Mouse (Mus musculus): ENCODE results near the gene Gcnt2. TPM values are rescaled to one million over a fixed set of nuclear protein-coding genes. Genes with fewer than 3 reads are reported as not detected.

Gene Gcnt2
- polyA plus RNA-seq, 1 experiment from 2014 or later, result 9.4 TPM

GRCm38 (mm10) chr13:40907274-40907673 is 47.7 kb downstream of the Gcnt2 start:
- no peaks in the 10 kb centered on the region for H3K27me3 ChIP-seq (ENCODE audit: control insufficient read depth, insufficient read depth, low read length)
- no peak for ATAC-seq (ENCODE audit: insufficient read depth, low FRiP score)
- H3K9ac ChIP-seq (ENCODE audit: low read length), result no peak overlapping the region
- H3K4me3 ChIP-seq (replicated peaks; ENCODE audit: low read length), result no peak overlapping the region
- no peak overlapping the region for H3K4me2 ChIP-seq (ENCODE audit: low read depth, low read length)
- H3K36me3 ChIP-seq (ENCODE audit: control insufficient read depth, insufficient read depth, low read length), result no peaks in the 10 kb centered on the region
- 0 out of 2 replicates have a peak, but pooled peaks cover 1% of the 10 kb centered on the region for H3K4me1 ChIP-seq (ENCODE audit: control insufficient read depth, insufficient read depth, low read length)
- peak overlapping the region; percentile 14 for H3K27ac ChIP-seq (ENCODE audit: low read length)
- no peaks in the 10 kb centered on the region for H3K9me3 ChIP-seq (replicated peaks; ENCODE audit: control insufficient read depth, low read length)
- WGBS, result 61% methylated on average over 7 of the region's 7 CpGs

- Histone ChIP-seq H3K27ac (ENCODE audit: low read length) (peak overlapping the region; percentile 14), H3K9ac (ENCODE audit: low read length) (no peak overlapping the region), H3K4me3 (replicated peaks; ENCODE audit: low read length) (no peak overlapping the region), H3K9me3 (replicated peaks; ENCODE audit: control insufficient read depth, low read length) (no peaks in the 10 kb centered on the region), H3K4me2 (ENCODE audit: low read depth, low read length) (no peak overlapping the region), H3K4me1 (ENCODE audit: control insufficient read depth, insufficient read depth, low read length) (no peaks in the 10 kb centered on the region), H3K27me3 (ENCODE audit: control insufficient read depth, insufficient read depth, low read length) (no peaks in the 10 kb centered on the region), H3K36me3 (ENCODE audit: control insufficient read depth, insufficient read depth, low read length) (no peaks in the 10 kb centered on the region)
- no peak for ATAC-seq (ENCODE audit: insufficient read depth, low FRiP score)
- 70% methylated on average over 6 of the region's 6 CpGs for WGBS
These were observed 48.5 kb downstream of the Gcnt2 start for GRCm38 (mm10) chr13:40908044-40908443.

GRCm38 (mm10) chr13:40909060-40909459 is 49.5 kb downstream of the Gcnt2 start:
- Histone ChIP-seq H3K27me3 (ENCODE audit: control insufficient read depth, insufficient read depth, low read length) (no peaks in the 10 kb centered on the region), H3K9ac (ENCODE audit: low read length) (no peak overlapping the region), H3K36me3 (ENCODE audit: control insufficient read depth, insufficient read depth, low read length) (no peaks in the 10 kb centered on the region), H3K27ac (ENCODE audit: low read length) (no peak overlapping the region), H3K4me1 (ENCODE audit: control insufficient read depth, insufficient read depth, low read length) (peaks cover 3% of the 10 kb centered on the region), H3K9me3 (replicated peaks; ENCODE audit: control insufficient read depth, low read length) (no peaks in the 10 kb centered on the region), H3K4me2 (ENCODE audit: low read depth, low read length) (no peak overlapping the region), H3K4me3 (replicated peaks; ENCODE audit: low read length) (no peak overlapping the region)
- no peak for ATAC-seq (ENCODE audit: insufficient read depth, low FRiP score)
- 74% methylated on average over 8 of the region's 8 CpGs for WGBS

GRCm38 (mm10) chr13:40910047-40910446 is 50.5 kb downstream of the Gcnt2 start:
- WGBS, result 96% methylated on average over 6 of the region's 6 CpGs
- Histone ChIP-seq H3K4me2 (ENCODE audit: low read depth, low read length) (no peak overlapping the region), H3K27me3 (ENCODE audit: control insufficient read depth, insufficient read depth, low read length) (no peaks in the 10 kb centered on the region), H3K4me1 (ENCODE audit: control insufficient read depth, insufficient read depth, low read length) (peaks cover 7% of the 10 kb centered on the region), H3K36me3 (ENCODE audit: control insufficient read depth, insufficient read depth, low read length) (no peaks in the 10 kb centered on the region), H3K9me3 (replicated peaks; ENCODE audit: control insufficient read depth, low read length) (no peaks in the 10 kb centered on the region), H3K27ac (ENCODE audit: low read length) (no peak overlapping the region), H3K9ac (ENCODE audit: low read length) (no peak overlapping the region), H3K4me3 (replicated peaks; ENCODE audit: low read length) (no peak overlapping the region)
- no peak for ATAC-seq (ENCODE audit: insufficient read depth, low FRiP score)

- Histone ChIP-seq H3K4me3 (replicated peaks; ENCODE audit: low read length) (no peak overlapping the region), H3K9me3 (replicated peaks; ENCODE audit: control insufficient read depth, low read length) (no peaks in the 10 kb centered on the region), H3K4me1 (ENCODE audit: control insufficient read depth, insufficient read depth, low read length) (peaks cover 14% of the 10 kb centered on the region), H3K36me3 (ENCODE audit: control insufficient read depth, insufficient read depth, low read length) (no peaks in the 10 kb centered on the region), H3K27ac (ENCODE audit: low read length) (no peak overlapping the region), H3K4me2 (ENCODE audit: low read depth, low read length) (no peak overlapping the region), H3K9ac (ENCODE audit: low read length) (no peak overlapping the region), H3K27me3 (ENCODE audit: control insufficient read depth, insufficient read depth, low read length) (no peaks in the 10 kb centered on the region)
- no peak for ATAC-seq (ENCODE audit: insufficient read depth, low FRiP score)
- 90% methylated on average over 6 of the region's 6 CpGs for WGBS
These were observed 52.4 kb downstream of the Gcnt2 start for GRCm38 (mm10) chr13:40911951-40912350.

- no peak for ATAC-seq (ENCODE audit: insufficient read depth, low FRiP score)
- 82% methylated on average over 14 of the region's 14 CpGs for WGBS
- peaks cover 19% of the 10 kb centered on the region for H3K4me1 ChIP-seq (ENCODE audit: control insufficient read depth, insufficient read depth, low read length)
- no peak overlapping the region for H3K27ac ChIP-seq (ENCODE audit: low read length)
- H3K4me3 ChIP-seq (replicated peaks; ENCODE audit: low read length), result no peak overlapping the region
- H3K36me3 ChIP-seq (ENCODE audit: control insufficient read depth, insufficient read depth, low read length), result no peaks in the 10 kb centered on the region
- H3K4me2 ChIP-seq (ENCODE audit: low read depth, low read length), result no peak overlapping the region
- no peaks in the 10 kb centered on the region for H3K27me3 ChIP-seq (ENCODE audit: control insufficient read depth, insufficient read depth, low read length)
- H3K9me3 ChIP-seq (replicated peaks; ENCODE audit: control insufficient read depth, low read length), result no peaks in the 10 kb centered on the region
- H3K9ac ChIP-seq (ENCODE audit: low read length), result no peak overlapping the region
These were observed 54.0 kb downstream of the Gcnt2 start for GRCm38 (mm10) chr13:40913395-40914018.

GRCm38 (mm10) chr13:40914053-40914585 is 54.6 kb downstream of the Gcnt2 start:
- H3K36me3 ChIP-seq (ENCODE audit: control insufficient read depth, insufficient read depth, low read length), result no peaks in the 10 kb centered on the region
- no peak overlapping the region for H3K4me3 ChIP-seq (replicated peaks; ENCODE audit: low read length)
- no peak overlapping the region for H3K27ac ChIP-seq (ENCODE audit: low read length)
- WGBS, result 49% methylated on average over 4 of the region's 4 CpGs
- no peak overlapping the region for H3K4me2 ChIP-seq (ENCODE audit: low read depth, low read length)
- H3K4me1 ChIP-seq (ENCODE audit: control insufficient read depth, insufficient read depth, low read length), result peaks cover 19% of the 10 kb centered on the region
- no peaks in the 10 kb centered on the region for H3K27me3 ChIP-seq (ENCODE audit: control insufficient read depth, insufficient read depth, low read length)
- no peaks in the 10 kb centered on the region for H3K9me3 ChIP-seq (replicated peaks; ENCODE audit: control insufficient read depth, low read length)
- ATAC-seq (ENCODE audit: insufficient read depth, low FRiP score), result no peak
- H3K9ac ChIP-seq (ENCODE audit: low read length), result no peak overlapping the region

- Histone ChIP-seq H3K36me3 (ENCODE audit: control insufficient read depth, insufficient read depth, low read length) (no peaks in the 10 kb centered on the region), H3K4me1 (ENCODE audit: control insufficient read depth, insufficient read depth, low read length) (peaks cover 19% of the 10 kb centered on the region), H3K9me3 (replicated peaks; ENCODE audit: control insufficient read depth, low read length) (no peaks in the 10 kb centered on the region), H3K4me3 (replicated peaks; ENCODE audit: low read length) (peak overlapping the region; percentile 58), H3K9ac (ENCODE audit: low read length) (peak overlapping the region; percentile 28; the same call in 1 of the 2 replicates), H3K4me2 (ENCODE audit: low read depth, low read length) (peak overlapping the region; percentile 97), H3K27me3 (ENCODE audit: control insufficient read depth, insufficient read depth, low read length) (no peaks in the 10 kb centered on the region), H3K27ac (ENCODE audit: low read length) (peak overlapping the region; percentile 20; the same call in 1 of the 2 replicates)
- WGBS, result 10% methylated on average over 21 of the region's 21 CpGs
- ATAC-seq (ENCODE audit: insufficient read depth, low FRiP score), result peak; percentile 30; the same call in 1 of the 2 replicates
These were observed 57.0 kb downstream of the Gcnt2 start for GRCm38 (mm10) chr13:40916321-40917160.
